Mouse (Mus musculus) C2C12 (cell line): ENCODE data around the gene Capn2.

ENCODE experiments used
- CTCF ChIP-seq: IDR thresholded peaks from one replicate; pipeline ENCODE4 v1.5.1; 2011; ENCODE audit not compliant: control insufficient read depth, insufficient read depth, insufficient read length
- USF1 ChIP-seq: IDR thresholded peaks from one replicate; pipeline ENCODE4 v1.6.1; 2011; ENCODE audit warnings: low read depth, mild to moderate bottlenecking, control low read depth, moderate library complexity

DNA sequence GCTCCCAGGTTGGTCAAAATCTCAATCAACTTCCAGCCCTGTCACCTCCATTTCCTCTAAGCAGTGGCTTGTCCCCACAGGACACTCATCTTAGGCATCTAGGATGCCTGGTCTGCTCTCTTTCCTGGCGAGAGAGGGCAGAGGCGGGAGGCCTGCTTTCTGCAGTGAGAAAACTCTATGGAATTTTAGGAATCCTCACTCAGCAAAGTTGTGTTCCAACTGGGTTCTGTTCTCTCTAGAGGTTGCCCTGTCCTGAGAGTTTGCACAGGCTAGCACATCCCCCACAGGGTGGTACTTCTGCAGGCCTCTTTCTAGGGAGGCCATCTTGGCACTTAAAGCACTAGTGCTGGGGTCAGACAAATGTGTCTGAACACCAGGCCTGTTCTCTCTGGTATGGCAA is 6.3 kb downstream of the Capn2 start:
- TF ChIP-seq CTCF: no peak
- TF ChIP-seq USF1: no peak
